Mouse (Mus musculus) megakaryocyte, embryonic 14.5 days (primary cell): ENCODE data around the gene Gm12887.

Experiments
- FLI1 ChIP-seq: IDR thresholded peaks from 2 replicates; pipeline ENCODE4 v1.6.1; 2012; ENCODE audit warnings: low read length, inconsistent platforms, mixed read lengths
- GATA1 ChIP-seq: IDR thresholded peaks from 3 replicates; pipeline ENCODE4 v1.6.1; 2012; ENCODE audit warnings: mixed read lengths, low read length, inconsistent platforms, borderline replicate concordance

- TF ChIP-seq GATA1 (no peak), FLI1 (no peak)
Observed at GRCm38 (mm10) chr4:121657040-121657439, 35.1 kb upstream of the Gm12887 start.
